Mouse (Mus musculus) midbrain, embryonic 14.5 days (tissue): Measurements from ENCODE around the gene Elovl6. TPM values are rescaled to one million over a fixed set of nuclear protein-coding genes. Genes with fewer than 3 reads are reported as not detected.

Source experiments
- ATAC-seq: fragments of 200-750 bp; cut with Nextera tagmentation; 2 replicates; pipeline ENCODE4 v1.8.0; 2017; ENCODE audit warnings: moderate number of reproducible peaks, moderate library complexity; ENCODE audit not compliant: low FRiP score, low TSS enrichment
- DNase-seq: peaks from one replicate; pipeline ENCODE4 v3.0.0-alpha.2; 2015
- H3K27ac ChIP-seq: fragments of 300-500 bp; sonication (generic); replicated peaks from 2 replicates; pipeline ENCODE4 v1.5.1; 2014; ENCODE audit warnings: mild to moderate bottlenecking, low read depth, low read length, moderate library complexity
- H3K27me3 ChIP-seq: fragments of 300-500 bp; sonication (generic); 2 replicates; pipeline ENCODE4 v1.6.1; 2014; ENCODE audit warnings: low read length, control low read depth, mixed read lengths; ENCODE audit not compliant: control insufficient read depth, insufficient read depth
- H3K36me3 ChIP-seq: fragments of 300-500 bp; sonication (generic); 2 replicates; pipeline ENCODE4 v1.6.1; 2014; ENCODE audit warnings: low read length, control low read depth; ENCODE audit not compliant: control insufficient read depth, insufficient read depth
- H3K4me1 ChIP-seq: fragments of 300-500 bp; sonication (generic); 2 replicates; pipeline ENCODE4 v1.6.1; 2014; ENCODE audit warnings: mild to moderate bottlenecking, antibody characterized with exemption, low read length, control low read depth; ENCODE audit not compliant: control insufficient read depth, insufficient read depth
- H3K4me2 ChIP-seq: fragments of 300-500 bp; sonication (generic); 2 replicates; pipeline ENCODE4 v1.6.1; 2014; ENCODE audit warnings: mild to moderate bottlenecking, low read length, moderate library complexity
- H3K4me3 ChIP-seq: fragments of 300-500 bp; sonication (generic); replicated peaks from 2 replicates; pipeline ENCODE4 v1.5.1; 2014; ENCODE audit warnings: low read depth, low read length
- H3K9ac ChIP-seq: fragments of 300-500 bp; sonication (generic); replicated peaks from 2 replicates; pipeline ENCODE4 v1.6.1; 2014; ENCODE audit warnings: mild to moderate bottlenecking, low read length, moderate library complexity
- H3K9me3 ChIP-seq: fragments of 300-500 bp; sonication (generic); 2 replicates; pipeline ENCODE4 v1.6.1; 2016; ENCODE audit warnings: low read length, control low read depth, mixed read lengths; ENCODE audit not compliant: control insufficient read depth
- WGBS: fragments of 180-500 bp; shearing (Covaris S2); extraction: QIAGEN DNeasy Blood & Tissue Kit; methylation state at CpG from one replicate; pipeline ENCODE4 v1.1.7; 2014; 5-methylcytosine and 5-hydroxymethylcytosine counted together
- microRNA-seq: library from miRNA; unstranded; fragments of <30 nt; microRNA quantifications from one replicate; pipeline ENCODE4, GENCODE M21; 2016
- polyA plus RNA-seq: library from polyadenylated mRNA; unstranded; fragments of >200 nt; fragmentation: Nextera tagmentation; extraction: Ambion mirVana; gene quantifications from 2 replicates; pipeline ENCODE4 v1.2.1, GENCODE M21; 2014

Elovl6 gene
- polyA plus RNA-seq, 1 experiment from 2014 or later, result 30.4 TPM

GRCm38 (mm10) chr3:129683060-129683679 lies 151.0 kb downstream of the Elovl6 start:
- no peaks in the 10 kb centered on the region for H3K27me3 ChIP-seq
- H3K27ac ChIP-seq, result no peak overlapping the region
- H3K4me3 ChIP-seq, result no peak overlapping the region
- no peaks in the 10 kb centered on the region for H3K4me1 ChIP-seq
- H3K9ac ChIP-seq, result no peak overlapping the region
- no peaks in the 10 kb centered on the region for H3K9me3 ChIP-seq
- DNase-seq, result no peak
- WGBS, result 91% methylated on average over 10 of the region's 10 CpGs
- H3K4me2 ChIP-seq, result no peak overlapping the region
- no peak for ATAC-seq
- no peaks in the 10 kb centered on the region for H3K36me3 ChIP-seq

- H3K4me2 ChIP-seq, result no peak overlapping the region
- 90% methylated on average over 12 of the region's 12 CpGs for WGBS
- no peaks in the 10 kb centered on the region for H3K9me3 ChIP-seq
- H3K27ac ChIP-seq, result no peak overlapping the region
- no peaks in the 10 kb centered on the region for H3K4me1 ChIP-seq
- H3K4me3 ChIP-seq, result no peak overlapping the region
- H3K27me3 ChIP-seq, result no peaks in the 10 kb centered on the region
- H3K9ac ChIP-seq, result no peak overlapping the region
- DNase-seq, result no peak
- ATAC-seq, result no peak
- H3K36me3 ChIP-seq, result no peaks in the 10 kb centered on the region
These were observed 154.0 kb downstream of the Elovl6 start for GRCm38 (mm10) chr3:129686196-129686595.

GRCm38 (mm10) chr3:129686698-129687333 lies 154.7 kb downstream of the Elovl6 start:
- 54% methylated on average over 8 of the region's 8 CpGs for WGBS

GRCm38 (mm10) chr3:129687429-129687828 lies 155.3 kb downstream of the Elovl6 start:
- Histone ChIP-seq H3K9me3 (no peaks in the 10 kb centered on the region), H3K27ac (no peak overlapping the region), H3K4me2 (no peak overlapping the region), H3K27me3 (no peaks in the 10 kb centered on the region), H3K36me3 (no peaks in the 10 kb centered on the region), H3K4me3 (no peak overlapping the region), H3K9ac (no peak overlapping the region), H3K4me1 (no peaks in the 10 kb centered on the region)
- DNase-seq (no peak), ATAC-seq (no peak)
- WGBS, result 74% methylated on average over 5 of the region's 5 CpGs

More at GRCm38 (mm10) chr3:129686698-129687333, 154.7 kb downstream of the Elovl6 start:
- Histone ChIP-seq H3K4me1 (no peaks in the 10 kb centered on the region), H3K27me3 (no peaks in the 10 kb centered on the region), H3K9ac (no peak overlapping the region), H3K4me3 (no peak overlapping the region), H3K9me3 (no peaks in the 10 kb centered on the region), H3K4me2 (no peak overlapping the region), H3K36me3 (no peaks in the 10 kb centered on the region), H3K27ac (no peak overlapping the region)
- peak; percentile 53; the same call in 1 of the 2 replicates for ATAC-seq
- peak; percentile 95 for DNase-seq

Small RNA genes lying within 50 kb of the gene (microRNA-seq; reads per million reads assigned to microRNA genes)
- not detected for gene Gm24515

Other genes with a start within 250 kb of the Elovl6 start
- 0.45 and 1.3 TPM in 2 replicates for gene Enpep, start 199.6 kb upstream of the Elovl6 start, polyA plus RNA-seq
- 1.8 TPM in 2 replicates for gene Egf, start 223.0 kb downstream of the Elovl6 start, polyA plus RNA-seq